Mouse (Mus musculus) granulocyte monocyte progenitor cell, adult 5-6 weeks (primary cell): ENCODE measurements around the gene Tmem30a. TPM values are rescaled to one million over a fixed set of nuclear protein-coding genes. Genes with fewer than 3 reads are reported as not detected.

Experiments used
- total RNA-seq, 2 experiments: library from RNA; stranded (forward) in 1 of 2; stranded (reverse) in 1 of 2; fragments of 200-712, 200-1000 nt in 1 of 2; fragments of >200 nt in 1 of 2; fragmentation: Nextera tagmentation in 1 of 2; gene quantifications; 2 replicates each; pipeline ENCODE4 v1.2.3; 2014 to 2017

The Tmem30a gene
- total RNA-seq, 2 experiments from 2014 or later = 72.5 to 91.9 TPM

Other genes starting within 250 kb of the Tmem30a start
- not detected in 2 replicates for gene Col12a1, start 74.7 kb downstream of the Tmem30a start, total RNA-seq (2014; fragmentation: Nextera tagmentation)
- gene Col12a1, start 74.7 kb downstream of the Tmem30a start, total RNA-seq (2017) = not detected in 2 replicates
- gene Cox7a2, start 33.6 kb downstream of the Tmem30a start, total RNA-seq (2014; fragmentation: Nextera tagmentation) = 515 and 743 TPM in 2 replicates
- 166 and 202 TPM in 2 replicates for gene Cox7a2, start 33.6 kb downstream of the Tmem30a start, total RNA-seq (2017)
- 1.1 and 2.1 TPM in 2 replicates for gene Filip1, start 219.3 kb upstream of the Tmem30a start, total RNA-seq (2014; fragmentation: Nextera tagmentation)
- 0.69 and 1.1 TPM in 2 replicates for gene Filip1, start 219.3 kb upstream of the Tmem30a start, total RNA-seq (2017)